Mouse (Mus musculus): ENCODE data around the gene Csad. TPM values are rescaled to one million over a fixed set of nuclear protein-coding genes. Genes with fewer than 3 reads are reported as not detected.
"Not testable (repeated sequence)": the region's sequence is repeated elsewhere in the genome, so short reads cannot be mapped to it uniquely, and the experiment has no call there.

The Csad gene
- total and polyA plus RNA-seq, 2 experiments from 2014 or later: 27.7 to 64.7 TPM

- H3K4me2 ChIP-seq (ENCODE audit: low read depth, low read length): no peak overlapping the region
- WGBS: 27% methylated on average over 6 of the region's 6 CpGs
- H3K36me3 ChIP-seq (replicated peaks; ENCODE audit: control insufficient read depth, insufficient read depth, low read length): no peaks in the 10 kb centered on the region
- ATAC-seq (ENCODE audit: insufficient read depth, low read depth): peak; percentile 67; the same call in 1 of the 2 replicates
- H3K27me3 ChIP-seq (ENCODE audit: control insufficient read depth, insufficient read depth, low read length): no peaks in the 10 kb centered on the region
- H3K27ac ChIP-seq (ENCODE audit: low read depth): peak overlapping the region; percentile 30
- DNase-seq (ENCODE audit: low spot score): peak; percentile 40
- TF ChIP-seq CTCF (IDR thresholded peaks at IDR 0.05; ENCODE audit: low read depth): no peak
- TF ChIP-seq EP300 (IDR thresholded peaks at IDR 0.05; ENCODE audit: low read depth): no peak
- H3K9ac ChIP-seq (replicated peaks; ENCODE audit: low read depth, low read length): no peak overlapping the region
- no peak overlapping the region for H3K4me3 ChIP-seq (ENCODE audit: low read depth, low read length)
- H3K4me1 ChIP-seq (ENCODE audit: control insufficient read depth, insufficient read depth): peaks cover 11% of the 10 kb centered on the region
- H3K9me3 ChIP-seq (replicated peaks; ENCODE audit: control insufficient read depth, low read length): no peaks in the 10 kb centered on the region
These were observed 36.9 kb downstream of the Csad start for GRCm38 (mm10) chr15:102167620-102168021.

GRCm38 (mm10) chr15:102165468-102166100 lies 38.9 kb downstream of the Csad start:
- Histone ChIP-seq H3K27ac (ENCODE audit: low read depth) (no peak overlapping the region), H3K9me3 (replicated peaks; ENCODE audit: control insufficient read depth, low read length) (no peaks in the 10 kb centered on the region), H3K4me1 (ENCODE audit: control insufficient read depth, insufficient read depth) (peaks cover 11% of the 10 kb centered on the region), H3K36me3 (replicated peaks; ENCODE audit: control insufficient read depth, insufficient read depth, low read length) (no peaks in the 10 kb centered on the region), H3K9ac (replicated peaks; ENCODE audit: low read depth, low read length) (no peak overlapping the region), H3K4me3 (ENCODE audit: low read depth, low read length) (no peak overlapping the region), H3K4me2 (ENCODE audit: low read depth, low read length) (no peak overlapping the region), H3K27me3 (ENCODE audit: control insufficient read depth, insufficient read depth, low read length) (no peaks in the 10 kb centered on the region)
- no peak for ATAC-seq (ENCODE audit: insufficient read depth, low read depth)
- no peak for DNase-seq (ENCODE audit: low spot score)
- 48% methylated on average over 6 of the region's 6 CpGs for WGBS
- no peak for TF ChIP-seq CTCF (IDR thresholded peaks at IDR 0.05; ENCODE audit: low read depth)
- no peak for TF ChIP-seq EP300 (IDR thresholded peaks at IDR 0.05; ENCODE audit: low read depth)

- ATAC-seq (ENCODE audit: insufficient read depth, low read depth) (no peak), DNase-seq (ENCODE audit: low spot score) (no peak)
- H3K27ac ChIP-seq (ENCODE audit: low read depth): no peak overlapping the region
- no peaks in the 10 kb centered on the region for H3K27me3 ChIP-seq (ENCODE audit: control insufficient read depth, insufficient read depth, low read length)
- peaks cover 11% of the 10 kb centered on the region for H3K4me1 ChIP-seq (ENCODE audit: control insufficient read depth, insufficient read depth)
- no peaks in the 10 kb centered on the region for H3K9me3 ChIP-seq (replicated peaks; ENCODE audit: control insufficient read depth, low read length)
- H3K36me3 ChIP-seq (replicated peaks; ENCODE audit: control insufficient read depth, insufficient read depth, low read length): no peaks in the 10 kb centered on the region
- TF ChIP-seq EP300 (IDR thresholded peaks at IDR 0.05; ENCODE audit: low read depth): no peak
- no peak for TF ChIP-seq CTCF (IDR thresholded peaks at IDR 0.05; ENCODE audit: low read depth)
- no peak overlapping the region for H3K4me3 ChIP-seq (ENCODE audit: low read depth, low read length)
- no peak overlapping the region for H3K9ac ChIP-seq (replicated peaks; ENCODE audit: low read depth, low read length)
- no peak overlapping the region for H3K4me2 ChIP-seq (ENCODE audit: low read depth, low read length)
- 44% methylated on average over 3 of the region's 3 CpGs for WGBS
These were observed 40.4 kb downstream of the Csad start for GRCm38 (mm10) chr15:102163900-102164693.

- H3K4me2 ChIP-seq (ENCODE audit: low read depth, low read length): no peak overlapping the region
- ATAC-seq (ENCODE audit: insufficient read depth, low read depth): no peak
- no peaks in the 10 kb centered on the region for H3K27me3 ChIP-seq (ENCODE audit: control insufficient read depth, insufficient read depth, low read length)
- WGBS: 50% methylated on average over 26 of the region's 27 CpGs
- TF ChIP-seq CTCF (IDR thresholded peaks at IDR 0.05; ENCODE audit: low read depth) (no peak), EP300 (IDR thresholded peaks at IDR 0.05; ENCODE audit: low read depth) (no peak)
- H3K36me3 ChIP-seq (replicated peaks; ENCODE audit: control insufficient read depth, insufficient read depth, low read length): no peaks in the 10 kb centered on the region
- no peaks in the 10 kb centered on the region for H3K9me3 ChIP-seq (replicated peaks; ENCODE audit: control insufficient read depth, low read length)
- DNase-seq (ENCODE audit: low spot score): no peak
- H3K4me3 ChIP-seq (ENCODE audit: low read depth, low read length): no peak overlapping the region
- no peak overlapping the region for H3K27ac ChIP-seq (ENCODE audit: low read depth)
- H3K4me1 ChIP-seq (ENCODE audit: control insufficient read depth, insufficient read depth): 0 out of 2 replicates have a peak, but pooled peaks cover 3% of the 10 kb centered on the region
- H3K9ac ChIP-seq (replicated peaks; ENCODE audit: low read depth, low read length): no peak overlapping the region
These were observed 44.0 kb downstream of the Csad start for GRCm38 (mm10) chr15:102160415-102161060.

DNA sequence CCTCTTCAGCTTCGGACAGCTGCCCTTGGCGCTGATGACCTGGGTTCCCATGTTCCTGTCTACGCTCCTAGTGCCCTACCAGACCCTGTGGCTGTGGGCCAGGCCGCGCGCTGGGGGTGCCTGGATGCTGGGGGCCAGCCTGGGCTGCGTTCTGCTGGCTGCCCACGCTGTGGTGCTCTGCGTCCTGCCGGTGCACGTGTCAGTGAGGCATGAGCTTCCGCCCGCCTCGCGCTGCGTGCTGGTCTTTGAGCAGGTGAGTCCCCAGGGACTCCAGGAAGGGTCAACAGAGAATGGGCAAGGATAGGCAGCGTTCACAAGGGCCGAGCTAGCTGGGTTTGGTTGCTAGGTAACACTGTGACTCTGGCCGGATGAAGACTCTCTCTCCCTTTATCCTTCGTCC lies 47.7 kb downstream of the Csad start:
- WGBS: 42% methylated on average over 20 of the region's 20 CpGs
- ATAC-seq (ENCODE audit: insufficient read depth, low read depth) (no peak), DNase-seq (ENCODE audit: low spot score) (no peak)
- Histone ChIP-seq H3K27ac (ENCODE audit: low read depth) (no peak overlapping the region), H3K4me1 (ENCODE audit: control insufficient read depth, insufficient read depth) (0 out of 2 replicates have a peak, but pooled peaks cover 3% of the 10 kb centered on the region), H3K4me2 (ENCODE audit: low read depth, low read length) (no peak overlapping the region), H3K36me3 (replicated peaks; ENCODE audit: control insufficient read depth, insufficient read depth, low read length) (no peaks in the 10 kb centered on the region), H3K9ac (replicated peaks; ENCODE audit: low read depth, low read length) (no peak overlapping the region), H3K27me3 (ENCODE audit: control insufficient read depth, insufficient read depth, low read length) (no peaks in the 10 kb centered on the region), H3K9me3 (replicated peaks; ENCODE audit: control insufficient read depth, low read length) (no peaks in the 10 kb centered on the region), H3K4me3 (ENCODE audit: low read depth, low read length) (no peak overlapping the region)
- TF ChIP-seq EP300 (IDR thresholded peaks at IDR 0.05; ENCODE audit: low read depth) (no peak), CTCF (IDR thresholded peaks at IDR 0.05; ENCODE audit: low read depth) (no peak)

DNA sequence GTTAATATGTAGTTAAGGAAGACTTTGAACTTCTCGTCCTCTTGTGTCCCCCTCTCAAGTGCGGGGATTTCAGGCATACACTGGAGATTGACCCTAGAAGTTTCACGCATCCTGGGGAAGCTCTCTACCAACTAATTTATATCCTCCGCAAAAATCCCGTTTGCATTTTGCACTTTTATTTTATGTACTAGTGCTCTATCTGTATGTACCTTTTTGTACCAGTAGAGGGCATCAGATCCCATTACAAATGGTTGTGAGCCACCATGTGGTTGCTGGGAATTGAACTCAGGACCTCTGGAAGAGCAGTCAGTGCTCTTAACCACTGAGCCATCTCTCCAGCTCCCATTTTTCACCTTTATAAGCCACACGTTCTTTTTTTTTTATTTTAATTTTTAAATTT lies 49.5 kb downstream of the Csad start:
- H3K27ac ChIP-seq (ENCODE audit: low read depth); ATAC-seq (ENCODE audit: insufficient read depth, low read depth): not testable (repeated sequence)

More for the DNA sequence above, 49.5 kb downstream of the Csad start:
- not testable (repeated sequence) for H3K36me3 ChIP-seq (replicated peaks; ENCODE audit: control insufficient read depth, insufficient read depth, low read length); H3K4me2 ChIP-seq (ENCODE audit: low read depth, low read length); H3K9ac ChIP-seq (replicated peaks; ENCODE audit: low read depth, low read length); DNase-seq (ENCODE audit: low spot score); H3K27me3 ChIP-seq (ENCODE audit: control insufficient read depth, insufficient read depth, low read length); H3K9me3 ChIP-seq (replicated peaks; ENCODE audit: control insufficient read depth, low read length); H3K4me1 ChIP-seq (ENCODE audit: control insufficient read depth, insufficient read depth); H3K4me3 ChIP-seq (ENCODE audit: low read depth, low read length)
- 87% methylated on average over 6 of the region's 6 CpGs for WGBS
